Mouse (Mus musculus): ENCODE measurements around the gene Prl3d1.
"Not testable (repeated sequence)": the region's sequence is repeated elsewhere in the genome, so short reads cannot be mapped to it uniquely, and the experiment has no call there.

The Prl3d1 gene

GRCm38 (mm10) chr13:27093890-27094289, at the start of gene Prl3d1:
Prl3d1 (plus strand) TSS chr13:27094190.
- DNase-seq (ENCODE audit: low spot score in 2 of 2): not testable (repeated sequence)

- no peak for DNase-seq (ENCODE audit: low spot score in 2 of 2)
Observed at GRCm38 (mm10) chr13:27057270-27057669, 36.7 kb upstream of the Prl3d1 start, which contains the start of gene Prl. Prl (plus strand) TSS chr13:27057570.

- no peak for DNase-seq (ENCODE audit: low spot score in 2 of 2)
Observed at GRCm38 (mm10) chr13:27059177-27059576, 34.8 kb upstream of the Prl3d1 start.

GRCm38 (mm10) chr13:27121398-27121797, 27.4 kb downstream of the Prl3d1 start, which contains the start of gene Prl3d2:
Prl3d2 (plus strand) TSS chr13:27121698.
- DNase-seq (ENCODE audit: low spot score in 2 of 2): not testable (repeated sequence)

GRCm38 (mm10) chr13:27148264-27148663, 54.3 kb downstream of the Prl3d1 start:
- DNase-seq (ENCODE audit: low spot score in 2 of 2): no peak
